Mouse (Mus musculus): ENCODE data around the gene Adgrl2. TPM values are rescaled to one million over a fixed set of nuclear protein-coding genes. Genes with fewer than 3 reads are reported as not detected.

Gene Adgrl2
- total and polyA plus RNA-seq, 2 experiments from 2014 or later, result 26.6 to 32.7 TPM

- Histone ChIP-seq H3K27ac (ENCODE audit: low read depth) (peak overlapping the region; percentile 93; the same call in 1 of the 2 replicates), H3K4me2 (ENCODE audit: low read depth, low read length) (peak overlapping the region; percentile 91), H3K9me3 (replicated peaks; ENCODE audit: control insufficient read depth, low read length) (no peaks in the 10 kb centered on the region), H3K27me3 (ENCODE audit: control insufficient read depth, insufficient read depth, low read length) (no peaks in the 10 kb centered on the region), H3K36me3 (replicated peaks; ENCODE audit: control insufficient read depth, insufficient read depth, low read length) (no peaks in the 10 kb centered on the region), H3K4me3 (ENCODE audit: low read depth, low read length) (peak overlapping the region; percentile 98), H3K4me1 (ENCODE audit: control insufficient read depth, insufficient read depth) (peaks cover 46% of the 10 kb centered on the region), H3K9ac (replicated peaks; ENCODE audit: low read depth, low read length) (peak overlapping the region; percentile 95; the same call in 1 of the 2 replicates)
- DNase-seq (ENCODE audit: low spot score) (no peak), ATAC-seq (ENCODE audit: insufficient read depth, low read depth) (no peak)
- no peak for TF ChIP-seq EP300 (IDR thresholded peaks at IDR 0.05; ENCODE audit: low read depth)
- WGBS, result 33% methylated on average over 17 of the region's 17 CpGs
Observed at GRCm38 (mm10) chr3:148986296-148986893, 4.0 kb downstream of the Adgrl2 start.

- H3K27ac ChIP-seq (ENCODE audit: low read depth), result no peak overlapping the region
- 0 out of 2 replicates have a peak overlapping the region, but pooled peaks have one; percentile 10 for H3K9ac ChIP-seq (replicated peaks; ENCODE audit: low read depth, low read length)
- DNase-seq (ENCODE audit: low spot score) (no peak), ATAC-seq (ENCODE audit: insufficient read depth, low read depth) (no peak)
- H3K4me3 ChIP-seq (ENCODE audit: low read depth, low read length), result no peak overlapping the region
- peak overlapping the region; percentile 26; the same call in 1 of the 2 replicates for H3K4me2 ChIP-seq (ENCODE audit: low read depth, low read length)
- WGBS, result 44% methylated on average over 6 of the region's 6 CpGs
- peaks cover 47% of the 10 kb centered on the region for H3K4me1 ChIP-seq (ENCODE audit: control insufficient read depth, insufficient read depth)
- TF ChIP-seq EP300 (IDR thresholded peaks at IDR 0.05; ENCODE audit: low read depth), result no peak
- TF ChIP-seq CTCF (IDR thresholded peaks at IDR 0.05; ENCODE audit: low read depth), result no peak
- no peaks in the 10 kb centered on the region for H3K27me3 ChIP-seq (ENCODE audit: control insufficient read depth, insufficient read depth, low read length)
- no peaks in the 10 kb centered on the region for H3K36me3 ChIP-seq (replicated peaks; ENCODE audit: control insufficient read depth, insufficient read depth, low read length)
- H3K9me3 ChIP-seq (replicated peaks; ENCODE audit: control insufficient read depth, low read length), result no peaks in the 10 kb centered on the region
Observed at GRCm38 (mm10) chr3:148984326-148984725, 6.0 kb downstream of the Adgrl2 start.

- no peak for DNase-seq (ENCODE audit: low spot score)
- Histone ChIP-seq H3K9me3 (replicated peaks; ENCODE audit: control insufficient read depth, low read length) (no peaks in the 10 kb centered on the region), H3K9ac (replicated peaks; ENCODE audit: low read depth, low read length) (no peak overlapping the region), H3K36me3 (replicated peaks; ENCODE audit: control insufficient read depth, insufficient read depth, low read length) (no peaks in the 10 kb centered on the region), H3K4me1 (ENCODE audit: control insufficient read depth, insufficient read depth) (peaks cover 50% of the 10 kb centered on the region), H3K4me2 (ENCODE audit: low read depth, low read length) (peak overlapping the region; percentile 46), H3K4me3 (ENCODE audit: low read depth, low read length) (no peak overlapping the region), H3K27me3 (ENCODE audit: control insufficient read depth, insufficient read depth, low read length) (no peaks in the 10 kb centered on the region), H3K27ac (ENCODE audit: low read depth) (peak overlapping the region; percentile 38; the same call in 1 of the 2 replicates)
- WGBS, result 60% methylated on average over 4 of the region's 4 CpGs
- TF ChIP-seq CTCF (IDR thresholded peaks at IDR 0.05; ENCODE audit: low read depth), result no peak
- no peak for TF ChIP-seq EP300 (IDR thresholded peaks at IDR 0.05; ENCODE audit: low read depth)
- ATAC-seq (ENCODE audit: insufficient read depth, low read depth), result no peak
Observed at GRCm38 (mm10) chr3:148982370-148982769, 8.0 kb downstream of the Adgrl2 start.

GRCm38 (mm10) chr3:148981776-148982175, 8.6 kb downstream of the Adgrl2 start:
- WGBS, result 35% methylated on average over 8 of the region's 8 CpGs
- Histone ChIP-seq H3K27ac (ENCODE audit: low read depth) (peak overlapping the region; percentile 38; the same call in 1 of the 2 replicates), H3K27me3 (ENCODE audit: control insufficient read depth, insufficient read depth, low read length) (no peaks in the 10 kb centered on the region), H3K9me3 (replicated peaks; ENCODE audit: control insufficient read depth, low read length) (no peaks in the 10 kb centered on the region), H3K4me1 (ENCODE audit: control insufficient read depth, insufficient read depth) (peaks cover 51% of the 10 kb centered on the region), H3K4me2 (ENCODE audit: low read depth, low read length) (peak overlapping the region; percentile 46), H3K9ac (replicated peaks; ENCODE audit: low read depth, low read length) (no peak overlapping the region), H3K36me3 (replicated peaks; ENCODE audit: control insufficient read depth, insufficient read depth, low read length) (no peaks in the 10 kb centered on the region), H3K4me3 (ENCODE audit: low read depth, low read length) (peak overlapping the region; percentile 15; the same call in 1 of the 2 replicates)
- ATAC-seq (ENCODE audit: insufficient read depth, low read depth) (no peak), DNase-seq (ENCODE audit: low spot score) (no peak)
- TF ChIP-seq EP300 (IDR thresholded peaks at IDR 0.05; ENCODE audit: low read depth) (0 out of 2 replicates have a peak, but pooled peaks have one; percentile 24), CTCF (IDR thresholded peaks at IDR 0.05; ENCODE audit: low read depth) (no peak)

DNA sequence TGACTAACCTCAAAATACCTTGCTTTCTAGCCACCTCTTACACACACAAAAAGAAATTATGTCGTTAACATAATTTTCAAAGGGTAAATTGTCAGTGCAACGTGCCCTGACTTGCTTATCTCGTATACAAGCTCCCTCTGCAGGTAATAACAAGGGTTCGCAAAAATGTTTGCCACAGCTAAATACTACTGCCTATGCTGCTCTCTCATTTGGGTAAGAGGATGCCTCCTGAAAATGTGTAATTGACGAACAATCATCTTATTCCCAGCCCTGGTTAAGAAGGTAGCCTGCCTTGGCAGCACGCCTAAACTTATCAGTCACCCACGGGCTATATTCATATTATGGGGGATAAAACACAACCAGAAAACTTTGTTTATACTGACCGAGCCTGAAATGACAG, 11.8 kb downstream of the Adgrl2 start:
- Histone ChIP-seq H3K36me3 (replicated peaks; ENCODE audit: control insufficient read depth, insufficient read depth, low read length) (no peaks in the 10 kb centered on the region), H3K4me2 (ENCODE audit: low read depth, low read length) (no peak overlapping the region), H3K27ac (ENCODE audit: low read depth) (no peak overlapping the region), H3K9me3 (replicated peaks; ENCODE audit: control insufficient read depth, low read length) (no peaks in the 10 kb centered on the region), H3K4me3 (ENCODE audit: low read depth, low read length) (no peak overlapping the region), H3K9ac (replicated peaks; ENCODE audit: low read depth, low read length) (no peak overlapping the region), H3K4me1 (ENCODE audit: control insufficient read depth, insufficient read depth) (peaks cover 27% of the 10 kb centered on the region), H3K27me3 (ENCODE audit: control insufficient read depth, insufficient read depth, low read length) (no peaks in the 10 kb centered on the region)
- DNase-seq (ENCODE audit: low spot score) (no peak), ATAC-seq (ENCODE audit: insufficient read depth, low read depth) (no peak)
- 41% methylated on average over 8 of the region's 8 CpGs for WGBS
- TF ChIP-seq CTCF (IDR thresholded peaks at IDR 0.05; ENCODE audit: low read depth) (peak; percentile 39; the same call in 1 of the 2 replicates), EP300 (IDR thresholded peaks at IDR 0.05; ENCODE audit: low read depth) (no peak)

GRCm38 (mm10) chr3:148977838-148978237, 12.5 kb downstream of the Adgrl2 start:
- no peaks in the 10 kb centered on the region for H3K9me3 ChIP-seq (replicated peaks; ENCODE audit: control insufficient read depth, low read length)
- H3K9ac ChIP-seq (replicated peaks; ENCODE audit: low read depth, low read length), result no peak overlapping the region
- DNase-seq (ENCODE audit: low spot score) (no peak), ATAC-seq (ENCODE audit: insufficient read depth, low read depth) (no peak)
- TF ChIP-seq CTCF (IDR thresholded peaks at IDR 0.05; ENCODE audit: low read depth), result no peak
- no peak for TF ChIP-seq EP300 (IDR thresholded peaks at IDR 0.05; ENCODE audit: low read depth)
- no peaks in the 10 kb centered on the region for H3K36me3 ChIP-seq (replicated peaks; ENCODE audit: control insufficient read depth, insufficient read depth, low read length)
- peak overlapping the region; percentile 50 for H3K4me2 ChIP-seq (ENCODE audit: low read depth, low read length)
- peaks cover 20% of the 10 kb centered on the region for H3K4me1 ChIP-seq (ENCODE audit: control insufficient read depth, insufficient read depth)
- peak overlapping the region; percentile 28 for H3K4me3 ChIP-seq (ENCODE audit: low read depth, low read length)
- H3K27me3 ChIP-seq (ENCODE audit: control insufficient read depth, insufficient read depth, low read length), result no peaks in the 10 kb centered on the region
- no peak overlapping the region for H3K27ac ChIP-seq (ENCODE audit: low read depth)
- WGBS, result 76% methylated on average over 6 of the region's 6 CpGs
